Mouse (Mus musculus) CH12.LX (cell line): ENCODE measurements around the gene Selenok.

Experiments used
- CHD2 ChIP-seq: IDR thresholded peaks from 2 replicates; pipeline ENCODE4 v1.6.1; 2011; ENCODE audit warnings: low read length, improper control_type of control experiment
- CTCF ChIP-seq, 2 experiments: IDR thresholded peaks in 1 of 2; conservative IDR thresholded peaks in 1 of 2; 2 replicates each; pipeline ENCODE4 v1.5.1; 2011 to 2012; ENCODE audit warnings: low read depth in 2 of 2, low read length in 2 of 2, improper control_type of control experiment in 1 of 2, inconsistent platforms in 1 of 2, mild to moderate bottlenecking in 1 of 2, moderate library complexity in 1 of 2
- MYC ChIP-seq: IDR thresholded peaks from 2 replicates; pipeline ENCODE4 v1.6.1; 2011; ENCODE audit warnings: low read depth, mild to moderate bottlenecking, improper control_type of control experiment, low read length
- NRF1 ChIP-seq: IDR thresholded peaks from 2 replicates; pipeline ENCODE4 v1.6.1; 2014; ENCODE audit warnings: low read depth, mild to moderate bottlenecking, inconsistent platforms, low read length, improper control_type of control experiment, moderate library complexity
- POLR2A ChIP-seq: IDR thresholded peaks from 2 replicates; pipeline ENCODE4 v1.6.1; 2011; ENCODE audit warnings: low read depth, mild to moderate bottlenecking, improper control_type of control experiment, low read length
- SIN3A ChIP-seq: IDR thresholded peaks from 2 replicates; pipeline ENCODE4 v1.6.1; 2012; ENCODE audit warnings: low read length, improper control_type of control experiment, inconsistent platforms
- ZNF384 ChIP-seq: IDR thresholded peaks from 2 replicates; pipeline ENCODE4 v1.6.1; 2012; ENCODE audit warnings: low read depth, low read length, improper control_type of control experiment, inconsistent platforms

GRCm38 (mm10) chr14:30017794-30018462 lies 49.8 kb downstream of the Selenok start:
- no peak for TF ChIP-seq CHD2
- no peak for TF ChIP-seq MYC
- no peak for TF ChIP-seq SIN3A
- TF ChIP-seq ZNF384, result no peak
- no peak for TF ChIP-seq POLR2A
- TF ChIP-seq CTCF (conservative IDR thresholded peaks at IDR 0.05 in 1 of 2, IDR thresholded peaks at IDR 0.05 in 1 of 2; ENCODE audit: low read depth in 2 of 2, low read length in 2 of 2), result no peak
- TF ChIP-seq NRF1, result no peak
